Mouse (Mus musculus): ENCODE data around the gene Me3.

DNA sequence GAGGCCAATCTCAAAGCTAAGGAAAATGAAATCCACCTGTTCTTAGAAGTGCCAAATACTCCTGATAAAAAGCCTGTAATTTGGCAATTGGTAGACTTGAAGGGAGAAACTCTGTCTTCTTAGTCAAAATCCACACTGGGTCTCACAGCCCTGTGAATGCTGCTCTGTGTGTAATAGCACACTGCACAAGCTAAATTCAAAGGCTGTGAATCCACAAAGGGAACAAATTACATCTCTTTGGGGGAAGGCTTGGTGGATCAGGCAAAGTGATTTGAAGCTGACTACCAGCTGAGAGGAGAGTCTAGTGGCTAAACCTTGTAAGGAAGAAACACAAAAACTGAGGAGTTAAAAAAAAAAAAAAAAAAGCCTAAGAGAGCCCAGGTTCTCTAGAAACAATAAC, 4.8 kb upstream of the Me3 start:
- TF ChIP-seq POLR2A (IDR thresholded peaks at IDR 0.05; ENCODE audit: insufficient read depth, low read depth, low read length) (no peak), EP300 (IDR thresholded peaks at IDR 0.05; ENCODE audit: insufficient read depth, low read depth, low read length) (no peak), CTCF (IDR thresholded peaks at IDR 0.05) (no peak)
